Mouse (Mus musculus) spleen, postnatal 10 days (tissue): ENCODE measurements around the gene Sdk1.

Experiments
- DNase-seq, 2 experiments: peaks; one replicate each; pipeline ENCODE4 v3.0.0; 2021 to 2022; ENCODE audit warnings: low spot score in 2 of 2

Gene Sdk1

DNA sequence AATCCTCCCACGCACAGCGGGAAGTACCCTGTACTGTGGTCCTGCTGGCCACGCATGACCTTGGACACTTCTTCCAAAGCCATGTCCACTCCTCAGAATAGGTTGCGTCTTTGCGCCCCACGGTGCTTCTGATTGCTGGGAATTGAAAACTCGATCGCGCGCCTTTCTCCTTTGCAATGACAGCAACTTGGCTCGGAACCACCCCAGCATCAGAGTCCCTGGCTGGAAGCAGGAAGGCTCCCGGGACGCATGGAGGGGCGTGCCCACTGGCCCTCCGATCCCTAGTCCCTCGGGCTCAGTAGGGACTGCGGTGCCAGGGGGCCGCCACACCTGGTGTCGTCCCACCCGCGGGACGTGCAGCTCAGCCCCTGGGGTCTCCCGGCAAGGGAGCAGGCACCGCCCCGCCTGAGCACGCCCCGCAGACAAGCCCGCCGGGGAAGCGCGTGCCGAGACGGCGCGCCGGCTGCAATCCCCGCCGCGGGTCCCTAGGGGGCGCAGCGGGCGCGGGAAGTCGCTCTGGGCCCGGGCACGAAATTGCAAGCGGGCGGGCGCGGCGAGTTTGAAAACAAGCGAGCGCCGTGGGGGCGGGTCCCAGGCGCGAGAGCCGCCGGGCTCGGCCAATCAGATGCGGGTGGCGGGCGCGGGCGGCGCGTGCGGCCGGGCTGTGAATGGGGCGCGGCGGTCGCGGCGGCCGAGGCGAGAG, at the start of gene Sdk1:
Gene Sdk1, plus strand, starts transcription at position 650 of the 703 bp plus-strand sequence.
- DNase-seq = peak; percentile 65 to 91

DNA sequence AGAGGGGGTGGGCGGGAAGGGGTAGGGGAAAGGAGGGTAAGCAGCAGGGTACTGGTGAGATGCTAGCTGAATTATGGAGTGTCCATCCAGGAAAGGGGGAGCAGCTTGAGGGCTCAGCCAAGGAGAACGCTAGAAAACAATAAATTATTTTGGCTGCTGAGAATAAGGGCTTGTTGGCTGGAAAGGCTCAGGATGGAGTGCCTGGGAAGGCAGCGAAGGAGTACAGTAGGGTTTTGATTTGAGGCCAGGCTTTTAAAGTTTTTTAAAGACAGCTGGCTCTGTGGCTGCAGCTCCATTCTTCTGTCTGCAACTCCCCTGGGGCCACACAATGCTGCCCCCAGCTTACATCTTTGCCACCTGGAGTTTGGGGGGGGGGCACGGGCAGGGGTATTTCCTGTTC, 44.0 kb upstream of the Sdk1 start:
- no peak for DNase-seq

DNA sequence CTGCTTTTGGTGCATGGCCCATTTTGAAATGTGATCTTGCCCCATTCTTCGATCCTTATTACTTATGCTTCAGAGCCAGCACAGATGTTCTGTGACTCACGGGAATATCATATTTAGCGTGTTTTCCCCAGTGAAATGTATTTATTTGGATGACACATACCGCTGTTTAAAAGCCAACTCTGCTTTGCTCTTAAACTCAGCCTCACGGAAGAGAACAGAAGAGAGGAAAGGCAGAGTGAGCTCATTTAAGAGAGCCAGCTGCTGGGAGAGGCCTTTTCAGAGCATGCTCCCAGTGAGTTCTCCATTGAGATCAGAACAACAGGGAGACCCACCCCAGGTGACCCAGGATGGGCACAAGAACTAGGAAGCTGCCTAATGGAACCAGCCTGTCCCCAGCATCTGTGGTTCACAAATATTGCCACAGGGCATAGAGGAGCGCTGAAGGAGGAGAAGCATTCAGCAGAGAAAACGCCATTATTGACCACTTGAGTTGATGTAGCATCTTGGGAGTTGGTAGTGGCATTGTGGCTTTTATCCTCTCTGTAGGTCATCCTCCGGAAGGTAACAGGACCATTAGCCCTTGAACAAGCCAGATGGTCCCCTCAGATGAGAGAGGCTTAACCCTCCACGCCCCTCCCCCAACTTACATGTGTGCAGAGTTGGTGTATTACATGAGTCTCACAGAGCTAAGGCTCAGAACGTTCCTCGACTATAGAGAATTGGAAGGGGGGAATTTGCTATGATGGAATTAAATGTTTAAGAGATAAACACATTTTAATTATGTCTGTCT, 38.8 kb upstream of the Sdk1 start:
- DNase-seq = no peak

- DNase-seq = no peak
Measured at GRCm38 (mm10) chr5:141207061-141207460, 34.2 kb upstream of the Sdk1 start.

DNA sequence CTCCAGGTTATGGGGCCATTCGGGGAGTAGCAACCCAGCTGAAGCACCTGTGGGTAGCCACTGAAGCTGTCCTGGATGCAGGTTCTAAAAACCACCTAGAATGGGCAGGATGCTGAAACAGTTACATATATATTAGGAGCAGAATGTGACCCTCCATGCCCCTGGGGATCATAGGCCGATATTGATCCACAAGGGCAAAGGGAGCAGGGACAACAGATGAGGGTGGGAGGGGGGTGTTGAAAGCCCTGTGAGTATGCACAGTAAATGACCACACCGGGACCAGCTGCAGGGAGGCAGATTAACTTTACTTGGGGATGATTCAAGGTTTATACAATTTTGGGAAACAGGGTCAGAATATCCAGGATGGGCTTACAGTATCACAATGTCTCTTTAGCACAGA, 16.0 kb upstream of the Sdk1 start:
- DNase-seq = no peak

GRCm38 (mm10) chr5:141234326-141234725, 7.0 kb upstream of the Sdk1 start:
- no peak for DNase-seq

DNA sequence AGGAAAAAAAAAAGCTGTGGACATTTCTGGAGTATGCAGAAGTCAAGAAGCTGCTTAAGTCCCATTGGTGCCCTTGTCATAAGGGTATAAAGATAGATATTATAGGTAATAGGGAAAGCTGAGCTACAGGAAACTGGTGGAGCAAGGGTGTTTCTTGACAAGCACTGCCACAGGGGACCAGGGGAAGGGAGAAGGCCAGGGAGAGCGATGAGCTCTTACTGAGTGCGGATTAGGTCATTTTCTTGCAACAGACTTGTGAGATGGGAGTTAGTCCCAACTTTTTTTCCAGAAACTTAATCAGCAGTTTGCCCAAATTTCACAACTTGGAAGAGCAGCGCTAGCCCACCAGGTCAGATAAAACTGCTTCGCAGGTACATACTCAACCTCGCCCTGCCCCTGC, 1.9 kb upstream of the Sdk1 start:
- no peak for DNase-seq

DNA sequence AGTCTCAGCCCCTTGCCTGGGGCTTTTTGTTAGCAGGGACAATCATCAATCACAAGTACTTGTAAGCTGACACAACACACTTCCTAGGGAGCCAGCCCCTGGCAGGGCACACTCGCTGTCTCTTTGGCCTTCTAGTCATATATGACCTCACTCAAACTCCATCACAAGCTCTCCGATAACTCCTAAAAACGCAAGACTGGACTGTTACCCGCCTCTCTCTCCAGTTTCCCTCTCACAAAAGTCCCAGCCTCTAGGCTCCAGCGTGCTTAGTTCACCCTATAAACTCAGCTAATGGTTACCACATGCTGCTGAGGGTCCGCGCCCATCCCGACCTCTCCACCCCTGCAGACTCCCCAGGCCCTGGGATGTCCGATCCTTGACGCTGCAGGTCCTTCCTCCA, 849 bp upstream of the Sdk1 start:
- DNase-seq = no peak

GRCm38 (mm10) chr5:141241645-141242284, 475 bp downstream of the Sdk1 start:
- no peak for DNase-seq

DNA sequence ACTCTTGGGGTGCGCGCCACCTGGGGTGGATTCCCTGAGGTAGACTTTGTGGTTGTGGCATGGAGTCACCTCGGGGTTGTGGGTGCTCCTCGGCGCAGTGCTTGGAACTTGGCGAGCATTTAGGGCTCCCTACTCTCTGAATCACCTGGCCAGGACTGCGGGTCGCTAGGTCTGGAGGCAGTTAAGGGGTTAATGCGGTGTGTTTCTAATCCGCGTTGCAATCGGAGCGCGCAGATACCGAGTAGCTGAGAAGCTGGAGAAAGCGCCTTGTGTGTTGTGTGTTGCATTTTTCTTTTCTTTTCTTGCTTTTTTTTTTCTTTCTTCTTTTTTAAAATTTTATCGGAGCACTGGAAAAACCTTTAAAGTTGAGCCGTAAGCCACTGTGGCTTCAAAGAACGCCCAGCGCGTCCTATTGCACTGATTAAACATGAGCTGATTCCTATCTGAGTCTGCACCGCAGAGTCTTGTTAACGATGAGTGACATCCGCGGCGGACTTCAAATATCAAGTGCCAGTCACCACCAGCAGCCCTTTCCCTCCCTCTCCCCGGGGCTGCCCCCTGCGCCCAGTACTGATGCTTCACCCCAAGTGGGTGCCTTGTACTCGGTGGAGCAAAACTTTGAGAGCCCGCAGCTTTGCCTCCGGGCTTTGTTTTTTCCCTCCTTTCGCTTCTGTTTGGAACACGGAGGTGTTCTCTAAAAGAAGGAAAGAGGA, 2.1 kb downstream of the Sdk1 start:
- no peak for DNase-seq

DNA sequence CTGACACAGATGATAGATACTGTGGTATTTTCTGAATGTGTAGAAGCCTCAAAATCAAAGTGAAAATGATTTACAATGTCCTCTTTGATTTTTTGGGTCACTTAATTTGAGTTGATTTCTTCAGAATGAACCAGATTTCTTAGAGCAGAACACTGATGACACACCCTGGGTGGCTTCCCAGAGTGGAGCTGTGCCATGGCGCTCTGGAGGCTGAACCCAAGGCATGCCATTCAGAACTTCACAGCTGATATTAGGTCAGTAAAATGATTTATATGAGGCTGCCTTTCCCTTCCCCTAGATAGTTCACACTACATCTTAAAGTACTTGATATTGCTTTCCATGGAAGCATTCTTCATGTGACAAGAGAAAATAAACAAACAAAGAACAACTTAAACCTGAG, 23.0 kb downstream of the Sdk1 start:
- no peak for DNase-seq

GRCm38 (mm10) chr5:141277112-141277511, 35.8 kb downstream of the Sdk1 start:
- DNase-seq = no peak

GRCm38 (mm10) chr5:141281751-141282150, 40.5 kb downstream of the Sdk1 start:
- no peak for DNase-seq

DNA sequence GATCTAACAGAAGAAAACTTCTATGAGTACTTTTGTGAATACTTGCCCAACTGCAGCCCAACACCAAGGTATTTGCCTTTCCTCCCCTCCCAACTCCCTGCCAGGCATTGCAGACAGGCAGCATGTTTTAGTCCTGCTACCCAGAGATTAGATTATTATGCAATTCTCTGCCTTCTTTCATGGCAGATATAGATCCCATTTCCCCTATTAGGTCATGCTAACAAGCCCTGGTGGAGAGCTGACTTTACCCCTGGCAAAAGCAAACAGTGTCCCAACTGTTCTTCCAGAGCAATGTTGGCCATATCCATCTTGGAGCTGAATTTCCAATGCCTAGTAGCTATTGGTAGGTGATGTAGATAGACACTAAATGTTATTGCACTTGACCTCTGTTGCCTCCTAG, 48.3 kb downstream of the Sdk1 start:
- no peak for DNase-seq

DNA sequence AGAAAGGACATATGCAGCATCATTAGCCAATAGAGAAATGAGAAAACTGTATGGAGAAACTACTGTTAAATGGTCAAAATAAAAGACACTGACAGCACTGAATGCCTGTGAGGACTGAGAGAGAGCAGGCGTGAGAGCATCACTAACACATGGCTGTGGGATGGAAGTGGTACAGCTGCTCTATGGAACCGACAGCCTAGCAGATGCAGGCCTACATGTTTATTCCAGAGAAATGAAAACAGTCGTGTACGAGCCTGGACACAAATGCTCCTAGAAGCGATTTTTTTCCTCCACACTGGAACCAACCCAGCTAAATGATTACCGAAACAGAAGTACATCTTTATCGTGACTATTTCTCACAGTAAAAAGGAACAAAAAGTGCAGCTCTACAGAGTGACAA, 54.0 kb downstream of the Sdk1 start:
- no peak for DNase-seq

DNA sequence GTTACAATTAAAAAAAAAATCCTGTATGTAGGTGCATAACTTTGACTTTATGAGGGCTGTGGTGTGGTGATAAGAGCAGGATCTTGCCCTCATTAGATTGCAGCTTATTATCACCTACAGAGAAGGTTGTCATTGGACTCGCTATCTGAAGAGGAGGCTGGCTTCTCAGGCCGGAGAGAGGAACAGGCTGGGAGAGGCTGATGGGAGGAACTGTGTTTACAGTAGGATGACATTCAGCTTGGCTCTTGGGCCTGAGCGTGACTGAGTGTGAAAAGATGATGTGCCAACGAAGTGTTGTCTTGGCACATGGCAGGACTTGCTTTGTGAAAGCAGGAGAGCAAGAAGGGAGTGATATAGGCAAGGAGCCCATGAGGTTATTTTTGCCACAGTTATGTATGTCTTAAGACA, 61.0 kb downstream of the Sdk1 start:
- DNase-seq = no peak

- no peak for DNase-seq
Measured at GRCm38 (mm10) chr5:141303746-141304145, 62.5 kb downstream of the Sdk1 start.

GRCm38 (mm10) chr5:141304706-141305105, 63.4 kb downstream of the Sdk1 start:
- no peak for DNase-seq

DNA sequence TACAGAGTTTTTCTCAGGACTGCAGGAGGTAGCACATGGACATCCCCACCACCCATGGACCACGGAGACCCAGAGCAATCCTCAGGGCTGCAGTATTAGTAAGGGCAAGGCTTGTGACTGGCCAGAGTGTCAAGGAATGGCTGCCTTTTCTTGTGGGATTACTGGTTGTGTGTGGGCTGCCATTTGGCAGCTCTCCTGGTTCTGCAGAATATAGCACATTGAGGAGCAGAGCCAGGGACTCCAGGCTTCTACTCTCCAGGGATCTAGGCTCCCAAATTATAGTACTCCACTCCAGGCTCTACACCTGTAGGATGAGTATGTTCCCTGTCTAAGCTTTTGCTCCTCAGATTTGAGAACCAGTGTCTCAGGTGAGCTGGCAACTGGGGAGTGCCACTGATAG, 69.4 kb downstream of the Sdk1 start:
- DNase-seq = no peak

- no peak for DNase-seq
Measured at GRCm38 (mm10) chr5:141311801-141312200, 70.5 kb downstream of the Sdk1 start.

GRCm38 (mm10) chr5:141312305-141312704, 71.0 kb downstream of the Sdk1 start:
- no peak for DNase-seq

DNA sequence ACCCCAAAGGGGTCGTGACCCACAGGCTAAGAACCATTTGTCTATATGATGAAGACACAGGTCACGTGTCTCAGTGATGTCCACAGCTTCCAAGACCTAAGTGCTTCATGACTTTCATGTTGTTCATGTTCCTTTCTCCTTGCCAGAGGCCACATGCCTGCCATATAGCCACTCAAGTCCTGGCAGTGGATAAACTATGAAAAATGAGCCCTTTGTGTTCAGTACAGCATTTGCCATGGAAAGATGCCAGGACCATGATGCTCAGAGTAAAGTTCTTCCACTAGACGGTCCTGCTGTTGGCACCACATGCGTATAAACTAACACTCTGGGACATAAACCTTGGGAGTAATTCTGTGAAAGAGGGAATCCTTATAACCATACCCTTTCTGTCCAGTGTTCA, 75.8 kb downstream of the Sdk1 start:
- no peak for DNase-seq
